Mouse (Mus musculus): ENCODE data around the gene Txndc2. TPM values are rescaled to one million over a fixed set of nuclear protein-coding genes. Genes with fewer than 3 reads are reported as not detected.

The Txndc2 gene
- not detected in 2 replicates for polyA plus RNA-seq (2012; rRNA removed)

GRCm38 (mm10) chr17:65641734-65642218, at the start of gene Txndc2:
TSS of gene Txndc2 (minus strand) at chr17:65642168.

DNA sequence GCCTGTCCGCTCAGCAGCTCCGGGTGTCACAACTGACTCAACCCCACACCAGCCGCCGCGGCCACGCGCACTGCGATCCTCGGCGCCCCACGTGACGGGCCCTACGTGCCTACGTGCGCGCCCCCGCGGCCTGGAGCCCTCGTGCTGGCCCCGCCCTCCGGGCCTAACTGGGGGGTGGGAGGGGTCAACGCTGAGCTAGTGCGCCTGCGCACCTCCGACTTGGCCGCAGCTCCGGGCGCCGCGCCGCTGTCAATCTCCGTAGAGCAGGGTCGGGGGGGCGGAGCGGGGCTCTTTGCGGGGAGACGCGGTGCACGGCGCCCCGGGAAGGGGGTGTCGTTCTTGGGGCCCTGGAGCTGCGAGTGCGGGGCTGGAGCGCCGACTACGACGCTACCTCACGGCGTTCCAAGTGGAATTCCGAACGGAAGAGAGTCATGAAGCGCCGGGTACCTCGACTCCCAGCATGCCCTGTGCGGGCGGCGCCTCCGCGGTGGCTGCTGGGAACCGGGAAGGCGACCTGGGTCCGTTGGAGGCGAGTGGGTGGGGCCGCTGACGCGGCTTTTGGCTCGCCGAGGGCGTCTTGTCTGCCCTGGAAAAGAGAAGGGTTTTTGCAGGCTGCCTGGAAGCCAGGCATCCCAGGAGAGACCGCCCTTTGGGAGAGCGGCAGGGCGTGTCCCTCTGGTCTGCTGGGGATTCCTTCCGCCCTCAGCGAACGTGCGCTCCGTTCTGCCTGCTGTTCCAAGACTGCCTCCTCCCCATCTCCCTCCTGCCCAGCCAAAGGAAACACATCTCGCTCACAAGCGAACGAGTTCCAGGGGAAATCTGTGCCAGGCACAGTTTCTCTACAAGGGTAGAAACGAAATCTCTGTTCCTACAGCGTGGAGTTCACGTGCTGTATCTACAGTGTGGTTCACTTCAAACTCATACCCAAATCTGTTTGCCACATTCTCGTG, 28.2 kb downstream of the Txndc2 start, which contains the start of gene Vapa:
Vapa (minus strand) TSS at position 93 of the 950 bp plus-strand sequence.

Other genes starting within 250 kb of the Txndc2 start
- not detected in 2 replicates for gene Tmem232, start 101.4 kb downstream of the Txndc2 start, polyA plus RNA-seq (2012; rRNA removed)
- 29.4 and 72.0 TPM in 2 replicates for gene Vapa, start 28.6 kb downstream of the Txndc2 start, polyA plus RNA-seq (2012; rRNA removed)
- 5.4 and 6.2 TPM in 2 replicates for gene Rab31, start 130.6 kb upstream of the Txndc2 start, polyA plus RNA-seq (2012; rRNA removed)
- 10.9 and 11.6 TPM in 2 replicates for gene Ppp4r1, start 140.4 kb upstream of the Txndc2 start, polyA plus RNA-seq (2012; rRNA removed)
- gene Ralbp1, start 243.6 kb upstream of the Txndc2 start, polyA plus RNA-seq (2012; rRNA removed) = 18.2 and 20.1 TPM in 2 replicates

Data from stomach, adult 2 months (tissue).